Mouse (Mus musculus) induced T-regulatory cell, adult 2 months (primary cell): ENCODE results near the gene Trh.
A peak's percentile ranks its signal among the peaks of the same experiment; 100 is the strongest.

Experiments
- DNase-seq: peaks from one replicate; pipeline ENCODE4 v3.0.0-alpha.2; 2012; ENCODE audit warnings: low read depth

The Trh gene

DNA sequence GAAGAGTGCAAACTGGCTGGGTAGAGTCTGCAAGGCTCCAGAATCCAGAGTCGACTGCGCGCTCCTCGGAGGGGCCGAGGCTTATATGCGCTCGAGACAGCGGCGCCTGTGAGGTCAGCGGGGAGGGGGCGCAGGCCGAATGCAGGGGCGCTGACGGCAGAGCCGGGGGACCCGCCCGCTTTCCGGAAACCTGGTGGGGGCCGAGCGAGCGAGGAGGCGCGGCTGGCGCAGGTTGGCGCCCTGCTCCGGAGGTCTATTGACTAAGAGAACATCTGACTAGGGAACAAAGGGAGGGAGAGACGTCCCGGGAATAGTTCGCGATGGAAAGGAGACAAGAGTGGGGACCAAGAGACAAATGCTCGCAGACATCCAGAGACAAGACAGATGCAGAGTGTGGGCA lies at the start of gene Trh:
TSS of gene Trh (minus strand) at position 60 of the 400 bp plus-strand sequence.
- DNase-seq: no peak

DNA sequence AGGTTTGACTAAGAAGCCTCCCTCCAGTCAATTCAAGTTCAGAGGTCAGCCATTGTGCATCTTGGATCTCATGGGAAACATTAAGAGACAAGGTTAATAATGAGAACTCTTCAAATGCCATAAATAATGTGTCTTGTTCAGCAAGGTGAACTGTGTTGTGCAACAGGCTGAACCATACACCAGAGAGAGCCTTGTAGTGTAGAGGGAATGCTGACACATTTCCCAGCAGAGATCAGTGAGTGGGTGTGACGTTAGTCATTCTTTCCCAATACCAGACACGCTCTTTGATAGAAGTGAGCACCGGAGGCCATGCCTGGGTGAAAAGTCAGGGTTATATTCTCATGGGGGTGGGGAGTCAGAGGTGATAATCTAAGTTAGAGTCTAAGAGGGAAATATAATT lies 46.4 kb upstream of the Trh start:
- no peak for DNase-seq

DNA sequence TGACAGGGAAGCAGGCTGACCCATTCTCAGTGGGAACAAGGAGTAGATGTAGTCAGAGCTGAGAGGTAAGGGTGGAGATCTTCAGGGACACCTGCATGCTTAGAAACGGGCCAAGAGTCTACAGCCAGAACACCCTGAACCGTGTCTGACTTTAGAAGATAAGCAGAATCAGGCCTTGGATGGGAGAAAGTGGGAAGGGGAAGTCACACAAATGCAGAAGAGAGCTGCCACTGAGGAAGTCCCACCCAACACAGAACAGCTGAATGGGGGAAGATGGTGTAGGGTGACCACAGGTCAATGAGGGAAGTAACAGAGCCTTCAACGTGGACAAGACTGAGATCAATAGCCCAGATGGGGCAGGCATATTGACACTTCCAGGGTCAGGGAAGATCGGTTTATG lies 42.4 kb upstream of the Trh start:
- DNase-seq: no peak

GRCm38 (mm10) chr6:92286258-92286888 lies 41.9 kb upstream of the Trh start:
- DNase-seq: peak; percentile 23

- no peak for DNase-seq
These were observed 41.1 kb upstream of the Trh start for GRCm38 (mm10) chr6:92285559-92285958.

- no peak for DNase-seq
These were observed 32.7 kb upstream of the Trh start for GRCm38 (mm10) chr6:92277179-92277578.

GRCm38 (mm10) chr6:92273652-92274322 lies 29.3 kb upstream of the Trh start:
- no peak for DNase-seq

DNA sequence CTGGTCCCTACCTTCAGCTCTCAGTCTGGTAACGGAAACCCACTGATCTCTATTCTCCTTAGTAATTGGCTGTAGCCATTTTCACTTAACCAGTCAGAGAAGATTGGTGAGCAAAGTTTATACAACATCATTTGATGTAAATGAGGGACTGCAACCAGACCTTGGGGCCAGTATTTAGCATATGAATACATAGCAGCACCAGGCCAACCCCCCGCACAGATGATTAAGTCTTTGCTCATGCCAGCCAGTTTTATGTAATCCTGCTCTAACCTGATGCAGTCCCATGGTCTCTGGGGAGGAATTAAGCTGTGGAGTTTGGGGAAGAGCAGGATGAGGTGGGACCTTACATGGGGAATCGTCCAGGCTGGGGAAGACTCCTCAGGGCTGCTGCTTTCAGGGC lies 28.2 kb upstream of the Trh start:
- DNase-seq: no peak

- peak; percentile 74 for DNase-seq
These were observed 24.6 kb upstream of the Trh start for GRCm38 (mm10) chr6:92269019-92269418.

- no peak for DNase-seq
These were observed 23.6 kb upstream of the Trh start for GRCm38 (mm10) chr6:92268001-92268400.

GRCm38 (mm10) chr6:92261162-92261843 lies 16.9 kb upstream of the Trh start:
- DNase-seq: no peak

- no peak for DNase-seq
These were observed 10.9 kb upstream of the Trh start for GRCm38 (mm10) chr6:92255346-92255745.

DNA sequence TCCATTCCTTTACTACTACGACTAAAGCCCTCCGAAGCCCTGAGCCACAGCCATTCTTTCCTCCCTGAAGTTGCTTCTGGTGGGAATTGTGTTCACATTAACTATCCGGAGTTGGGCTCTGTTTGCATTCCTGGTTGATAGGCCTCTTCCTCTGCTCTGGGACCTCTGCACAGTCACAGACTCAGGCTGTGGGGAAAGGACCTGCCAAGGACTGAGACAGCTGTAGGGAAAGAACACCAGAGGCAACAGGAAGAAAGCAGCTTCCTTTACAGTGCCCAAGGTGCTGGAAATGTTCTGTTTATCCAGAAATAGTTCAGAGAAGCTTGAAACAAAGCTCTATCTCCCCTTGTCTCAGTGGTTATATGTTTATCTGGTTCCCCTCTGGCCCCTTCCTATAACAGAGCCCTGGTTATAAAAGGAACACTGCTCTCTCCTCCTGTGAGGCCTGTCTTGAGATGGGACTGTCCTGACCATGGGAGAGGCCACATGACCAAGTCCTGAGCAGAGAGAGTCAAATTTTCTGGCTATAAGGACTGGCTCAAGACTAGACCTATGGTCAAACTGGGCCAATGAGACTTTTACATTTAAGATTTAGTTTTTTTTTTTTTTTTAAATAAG lies 8.9 kb upstream of the Trh start:
- no peak for DNase-seq

DNA sequence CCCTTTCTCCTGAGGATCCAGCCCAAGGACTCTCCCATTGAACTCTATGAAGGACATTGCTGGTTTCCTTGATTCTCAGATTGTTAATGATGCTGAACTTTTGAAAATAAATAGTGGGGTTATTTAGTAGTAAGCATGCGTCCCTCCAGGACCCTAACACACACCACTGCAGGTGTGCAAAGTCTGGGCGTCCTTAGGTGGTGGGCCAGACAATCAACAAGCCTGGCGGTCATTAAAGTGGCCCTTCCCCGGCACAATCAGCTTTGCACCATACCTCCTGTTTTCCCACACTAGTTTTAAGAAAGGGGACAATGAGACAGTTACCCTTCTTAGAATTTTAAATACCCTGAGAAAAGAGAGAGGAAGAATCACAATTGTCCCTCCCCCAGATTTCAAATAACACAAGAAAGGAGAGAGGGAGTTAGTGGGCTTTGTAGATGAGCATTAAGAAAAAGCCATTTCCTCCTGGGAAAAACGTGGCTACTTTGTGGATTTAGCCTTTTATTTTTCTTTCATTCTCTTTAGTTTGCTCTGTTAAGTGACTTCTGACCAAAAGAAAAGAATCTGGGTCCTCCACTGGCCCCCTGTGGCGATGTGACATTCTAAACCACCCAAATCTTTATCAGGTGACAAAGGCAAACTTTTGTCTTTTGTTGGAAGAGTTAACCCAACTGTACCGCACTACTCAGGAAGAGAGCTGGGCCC lies 2.9 kb upstream of the Trh start:
- no peak for DNase-seq

- no peak for DNase-seq
These were observed 1.9 kb upstream of the Trh start for GRCm38 (mm10) chr6:92246335-92246734.

- peak; percentile 29 for DNase-seq
These were observed 3.1 kb downstream of the Trh start for GRCm38 (mm10) chr6:92241178-92241906.

- DNase-seq: no peak
These were observed 9.4 kb downstream of the Trh start for GRCm38 (mm10) chr6:92235036-92235435.

DNA sequence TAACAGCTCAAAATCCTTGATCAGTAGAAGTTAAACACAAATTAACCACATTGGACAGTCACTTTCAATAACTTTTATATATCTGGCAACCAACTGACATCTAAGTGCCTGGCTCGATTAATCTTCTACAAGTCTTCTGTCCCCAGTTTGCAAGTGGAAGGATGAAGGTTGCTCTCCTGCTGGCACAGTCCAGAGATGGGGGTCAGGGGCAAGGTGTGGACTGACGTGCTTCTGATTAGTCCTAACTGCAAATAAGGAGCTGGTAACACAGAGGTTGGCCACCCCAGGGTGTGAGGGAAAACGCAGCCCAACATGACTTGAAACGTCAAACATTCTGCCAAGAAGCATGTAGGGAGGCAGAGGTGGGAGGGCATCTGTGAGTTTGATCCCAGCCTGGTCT lies 12.7 kb downstream of the Trh start:
- no peak for DNase-seq

GRCm38 (mm10) chr6:92231356-92231755 lies 13.1 kb downstream of the Trh start:
- no peak for DNase-seq

DNA sequence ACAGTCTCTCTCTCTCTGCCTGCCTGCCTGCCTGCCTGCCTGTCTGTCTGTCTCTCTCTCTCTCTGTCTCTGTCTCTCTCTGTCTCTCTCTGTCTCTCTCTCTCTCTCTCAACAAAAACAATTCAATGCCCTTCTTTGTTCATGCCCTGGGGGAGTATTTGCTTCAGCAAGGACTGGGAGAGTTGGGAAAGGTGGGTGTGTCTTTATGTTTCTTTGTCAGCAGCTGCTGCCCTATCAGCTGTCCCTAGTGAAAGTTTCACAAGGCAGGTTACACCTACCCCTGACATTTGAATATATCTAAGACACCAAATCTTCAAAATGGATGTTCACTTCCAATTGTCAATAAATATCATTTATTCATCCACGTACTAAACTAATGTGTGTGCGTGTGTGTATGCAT lies 14.9 kb downstream of the Trh start:
- DNase-seq: no peak

- DNase-seq: no peak
These were observed 15.3 kb downstream of the Trh start for GRCm38 (mm10) chr6:92229103-92229502.

DNA sequence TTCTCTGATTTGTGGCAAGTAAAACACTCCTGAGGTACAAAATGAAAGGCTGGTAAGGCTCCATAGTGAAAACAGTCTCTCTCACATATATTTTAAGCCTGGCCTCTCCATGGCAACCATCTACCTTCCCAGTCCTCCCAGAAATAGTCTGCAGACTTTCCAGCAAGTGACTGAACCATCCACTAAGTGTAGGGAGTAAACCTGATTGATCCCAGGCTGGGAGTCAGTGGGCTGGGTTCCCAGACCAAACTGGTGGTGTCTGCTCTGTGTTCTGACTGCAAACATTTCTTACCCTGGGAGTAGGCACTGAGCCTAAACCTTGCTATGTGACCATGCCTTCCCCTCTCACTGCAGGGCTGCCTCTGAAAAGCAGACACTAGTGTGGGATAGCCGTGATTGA lies 19.5 kb downstream of the Trh start:
- DNase-seq: no peak
